Mouse (Mus musculus) hindbrain, embryonic 11.5 days (tissue): ENCODE data around the gene Cdh23. TPM values are rescaled to one million over a fixed set of nuclear protein-coding genes. Genes with fewer than 3 reads are reported as not detected.

Source experiments
- ATAC-seq: fragments of 200-750 bp; cut with Nextera tagmentation; 2 replicates; pipeline ENCODE4 v1.8.0; 2017; ENCODE audit warnings: mild to moderate bottlenecking, moderate TSS enrichment, moderate library complexity; ENCODE audit not compliant: low FRiP score
- DNase-seq: peaks from one replicate; pipeline ENCODE4 v3.0.0-alpha.2; 2015; ENCODE audit warnings: low spot score
- H3K27ac ChIP-seq: fragments of 300-500 bp; sonication (generic); 2 replicates; pipeline ENCODE4 v1.5.1; 2014; ENCODE audit warnings: mild to moderate bottlenecking, low read depth, low read length
- H3K27me3 ChIP-seq: fragments of 300-500 bp; sonication (generic); 2 replicates; pipeline ENCODE4 v1.6.1; 2014; ENCODE audit warnings: mild to moderate bottlenecking, low read length, moderate library complexity, mixed read lengths; ENCODE audit not compliant: control insufficient read depth, insufficient read depth
- H3K36me3 ChIP-seq: fragments of 300-500 bp; sonication (generic); 2 replicates; pipeline ENCODE4 v1.6.1; 2014; ENCODE audit warnings: mild to moderate bottlenecking, low read length, moderate library complexity, mixed read lengths; ENCODE audit not compliant: control insufficient read depth, insufficient read depth
- H3K4me1 ChIP-seq: fragments of 300-500 bp; sonication (generic); replicated peaks from 2 replicates; pipeline ENCODE4 v1.6.1; 2014; ENCODE audit warnings: low read length, mixed read lengths; ENCODE audit not compliant: control insufficient read depth, insufficient read depth
- H3K4me2 ChIP-seq: fragments of 300-500 bp; sonication (generic); replicated peaks from 2 replicates; pipeline ENCODE4 v1.6.1; 2014; ENCODE audit warnings: mild to moderate bottlenecking, low read depth, low read length
- H3K4me3 ChIP-seq: fragments of 300-500 bp; sonication (generic); 2 replicates; pipeline ENCODE4 v1.5.1; 2014; ENCODE audit warnings: low read depth, low read length
- H3K9ac ChIP-seq: fragments of 300-500 bp; sonication (generic); 2 replicates; pipeline ENCODE4 v1.6.1; 2014; ENCODE audit warnings: low read depth, low read length
- H3K9me3 ChIP-seq: fragments of 300-500 bp; sonication (generic); 2 replicates; pipeline ENCODE4 v1.6.1; 2016; ENCODE audit warnings: low read length; ENCODE audit not compliant: control insufficient read depth
- WGBS: fragments of 180-500 bp; shearing (Covaris S2); extraction: QIAGEN DNeasy Blood & Tissue Kit; methylation state at CpG from one replicate; pipeline ENCODE4 v1.1.7; 2014; 5-methylcytosine and 5-hydroxymethylcytosine counted together
- polyA plus RNA-seq: library from polyadenylated mRNA; unstranded; fragments of >200 nt; fragmentation: Nextera tagmentation; extraction: Ambion mirVana; gene quantifications from 2 replicates; pipeline ENCODE4 v1.2.1, GENCODE M21; 2014

Cdh23 gene
- polyA plus RNA-seq, 1 experiment from 2014 or later = 1.6 TPM

- H3K9ac ChIP-seq = no peak overlapping the region
- H3K36me3 ChIP-seq = peaks cover 11% of the 10 kb centered on the region; the same call in 1 of the 2 replicates
- WGBS = 89% methylated on average over 7 of the region's 7 CpGs
These were observed 401.7 kb downstream of the Cdh23 start for GRCm38 (mm10) chr10:60294621-60295020.

GRCm38 (mm10) chr10:60292209-60292608 is 404.1 kb downstream of the Cdh23 start:
- Histone ChIP-seq H3K36me3 (0 out of 2 replicates have a peak, but pooled peaks cover 5% of the 10 kb centered on the region), H3K9me3 (no peaks in the 10 kb centered on the region), H3K4me1 (no peaks in the 10 kb centered on the region), H3K4me3 (no peak overlapping the region), H3K9ac (no peak overlapping the region), H3K27me3 (no peaks in the 10 kb centered on the region), H3K4me2 (no peak overlapping the region), H3K27ac (no peak overlapping the region)
- DNase-seq (no peak), ATAC-seq (no peak)
- WGBS = 96% methylated on average over 8 of the region's 8 CpGs

More at GRCm38 (mm10) chr10:60294621-60295020, 401.7 kb downstream of the Cdh23 start:
- Histone ChIP-seq H3K4me2 (no peak overlapping the region), H3K9me3 (no peaks in the 10 kb centered on the region), H3K4me1 (no peaks in the 10 kb centered on the region), H3K27me3 (no peaks in the 10 kb centered on the region), H3K27ac (no peak overlapping the region), H3K4me3 (no peak overlapping the region)
- DNase-seq = no peak
- no peak for ATAC-seq

GRCm38 (mm10) chr10:60290739-60291110 is 405.6 kb downstream of the Cdh23 start:
- no peak for DNase-seq
- H3K27me3 ChIP-seq = no peaks in the 10 kb centered on the region
- no peak overlapping the region for H3K4me3 ChIP-seq
- no peak for ATAC-seq
- 89% methylated on average over 8 of the region's 8 CpGs for WGBS
- no peak overlapping the region for H3K4me2 ChIP-seq
- no peak overlapping the region for H3K9ac ChIP-seq
- H3K4me1 ChIP-seq = peaks cover 3% of the 10 kb centered on the region
- H3K27ac ChIP-seq = no peak overlapping the region
- H3K36me3 ChIP-seq = 0 out of 2 replicates have a peak, but pooled peaks cover 5% of the 10 kb centered on the region
- H3K9me3 ChIP-seq = no peaks in the 10 kb centered on the region

GRCm38 (mm10) chr10:60290026-60290738 is 406.1 kb downstream of the Cdh23 start:
- no peak for DNase-seq
- Histone ChIP-seq H3K36me3 (0 out of 2 replicates have a peak, but pooled peaks cover 5% of the 10 kb centered on the region), H3K9me3 (no peaks in the 10 kb centered on the region), H3K4me1 (peaks cover 9% of the 10 kb centered on the region), H3K4me3 (no peak overlapping the region), H3K4me2 (no peak overlapping the region), H3K9ac (no peak overlapping the region), H3K27me3 (no peaks in the 10 kb centered on the region), H3K27ac (no peak overlapping the region)
- WGBS = 64% methylated on average over 7 of the region's 7 CpGs
- no peak for ATAC-seq

DNA sequence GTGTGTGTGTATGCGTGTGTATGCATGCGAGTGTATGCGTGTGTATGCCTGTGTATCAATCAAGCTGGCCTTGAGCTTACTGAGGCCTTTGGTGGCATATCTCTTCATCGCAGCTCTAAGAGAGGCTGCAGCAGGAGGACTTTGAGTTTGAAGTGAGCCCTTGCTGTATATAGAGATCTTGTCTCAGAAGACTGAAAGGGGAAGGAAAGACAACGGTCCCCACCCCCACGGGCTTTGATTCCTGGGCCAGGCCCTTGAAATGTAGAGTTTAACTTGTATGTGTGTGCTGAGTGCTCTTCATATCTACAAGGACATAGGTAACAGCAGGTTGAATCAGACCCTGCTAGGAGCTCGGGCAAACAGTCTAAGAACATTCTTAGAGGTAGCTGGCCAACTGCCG is 407.1 kb downstream of the Cdh23 start:
- Histone ChIP-seq H3K4me1 (peaks cover 19% of the 10 kb centered on the region), H3K4me3 (no peak overlapping the region), H3K27ac (no peak overlapping the region), H3K4me2 (no peak overlapping the region), H3K9ac (no peak overlapping the region), H3K9me3 (no peaks in the 10 kb centered on the region), H3K27me3 (no peaks in the 10 kb centered on the region), H3K36me3 (0 out of 2 replicates have a peak, but pooled peaks cover 3% of the 10 kb centered on the region)
- WGBS = 88% methylated on average over 8 of the region's 8 CpGs
- DNase-seq (no peak), ATAC-seq (no peak)

- 84% methylated on average over 2 of the region's 2 CpGs for WGBS
- ATAC-seq = no peak
- peaks cover 19% of the 10 kb centered on the region for H3K4me1 ChIP-seq
These were observed 408.6 kb downstream of the Cdh23 start for GRCm38 (mm10) chr10:60287726-60288125.

GRCm38 (mm10) chr10:60287161-60287560 is 409.1 kb downstream of the Cdh23 start:
- Histone ChIP-seq H3K9me3 (no peaks in the 10 kb centered on the region), H3K9ac (no peak overlapping the region), H3K4me3 (no peak overlapping the region), H3K36me3 (no peaks in the 10 kb centered on the region), H3K4me2 (no peak overlapping the region), H3K27ac (no peak overlapping the region), H3K27me3 (no peaks in the 10 kb centered on the region), H3K4me1 (peaks cover 19% of the 10 kb centered on the region)
- ATAC-seq (no peak), DNase-seq (no peak)
- WGBS = 88% methylated on average over 4 of the region's 4 CpGs

More at GRCm38 (mm10) chr10:60287726-60288125, 408.6 kb downstream of the Cdh23 start:
- Histone ChIP-seq H3K9ac (no peak overlapping the region), H3K27me3 (no peaks in the 10 kb centered on the region), H3K4me3 (no peak overlapping the region), H3K4me2 (no peak overlapping the region), H3K27ac (no peak overlapping the region), H3K9me3 (no peaks in the 10 kb centered on the region), H3K36me3 (0 out of 2 replicates have a peak, but pooled peaks cover 3% of the 10 kb centered on the region)
- DNase-seq = no peak

DNA sequence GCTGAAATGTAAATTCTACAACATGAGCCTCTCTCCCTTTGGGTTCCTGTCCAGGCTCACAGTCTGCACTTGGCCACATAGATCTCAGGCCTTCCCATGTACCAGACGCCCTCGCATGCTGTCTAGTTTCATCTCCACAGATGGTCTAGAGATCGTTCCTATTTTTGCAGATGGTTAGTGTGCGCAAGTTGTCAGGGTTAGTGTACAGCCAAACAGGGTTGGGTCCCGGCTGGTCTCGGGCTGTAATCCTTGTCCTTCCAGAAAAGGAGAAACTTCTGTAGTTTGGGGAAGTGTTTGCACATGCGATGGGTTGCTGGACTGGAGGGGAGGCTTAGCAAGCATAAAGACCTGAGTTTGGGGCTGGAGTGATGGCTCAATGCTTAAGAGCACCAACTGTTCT is 409.7 kb downstream of the Cdh23 start:
- Histone ChIP-seq H3K4me1 (peaks cover 19% of the 10 kb centered on the region), H3K9ac (0 out of 2 replicates have a peak overlapping the region, but pooled peaks have one; percentile 29), H3K36me3 (no peaks in the 10 kb centered on the region), H3K4me3 (no peak overlapping the region), H3K9me3 (no peaks in the 10 kb centered on the region), H3K4me2 (peak overlapping the region; percentile 31; the same call in 1 of the 2 replicates), H3K27ac (peak overlapping the region; percentile 77), H3K27me3 (no peaks in the 10 kb centered on the region)
- DNase-seq = no peak
- 94% methylated on average over 7 of the region's 7 CpGs for WGBS
- no peak for ATAC-seq
